Mouse (Mus musculus) lung, embryonic 14.5 days (tissue): ENCODE measurements at regions not wholly inside any gene's neighbourhood (a gene's known extent, or its start where the extent isn't known, plus 50 kb on each side); places are given as distances from the start of the nearest gene placed in this dataset.

Source experiments
- ATAC-seq: fragments of 200-750 bp; cut with Nextera tagmentation; 2 replicates; pipeline ENCODE4 v1.8.0; 2017; ENCODE audit warnings: mild to moderate bottlenecking, moderate TSS enrichment, moderate library complexity; ENCODE audit not compliant: insufficient read depth
- DNase-seq: peaks from one replicate; pipeline ENCODE4 v3.0.0-alpha.2; 2015
- H3K27ac ChIP-seq: fragments of 300-500 bp; sonication (generic); 2 replicates; pipeline ENCODE4 v1.5.1; 2014; ENCODE audit warnings: low read depth, mild to moderate bottlenecking, moderate library complexity
- H3K27me3 ChIP-seq: fragments of 300-500 bp; sonication (generic); 2 replicates; pipeline ENCODE4 v1.6.1; 2014; ENCODE audit warnings: low read length, control low read depth; ENCODE audit not compliant: insufficient read depth
- H3K36me3 ChIP-seq: fragments of 300-500 bp; sonication (generic); 2 replicates; pipeline ENCODE4 v1.6.1; 2014; ENCODE audit warnings: control low read depth; ENCODE audit not compliant: insufficient read depth
- H3K4me1 ChIP-seq: fragments of 300-500 bp; sonication (generic); 2 replicates; pipeline ENCODE4 v1.6.1; 2014; ENCODE audit warnings: antibody characterized with exemption, control low read depth; ENCODE audit not compliant: insufficient read depth
- H3K4me2 ChIP-seq: fragments of 300-500 bp; sonication (generic); 2 replicates; pipeline ENCODE4 v1.6.1; 2014; ENCODE audit warnings: mild to moderate bottlenecking
- H3K4me3 ChIP-seq: fragments of 300-500 bp; sonication (generic); 2 replicates; pipeline ENCODE4 v1.5.1; 2014; ENCODE audit warnings: low read depth, low read length
- H3K9ac ChIP-seq: fragments of 300-500 bp; sonication (generic); 2 replicates; pipeline ENCODE4 v1.6.1; 2014
- H3K9me3 ChIP-seq: fragments of 300-500 bp; sonication (generic); 2 replicates; pipeline ENCODE4 v1.6.1; 2016; ENCODE audit warnings: low read depth, low read length, control low read depth
- CTCF ChIP-seq: IDR thresholded peaks from 2 replicates; pipeline ENCODE4 v1.5.1; 2016; ENCODE audit warnings: antibody characterized with exemption, low read depth
- WGBS: fragments of 180-500 bp; shearing (Covaris S2); extraction: QIAGEN DNeasy Blood & Tissue Kit; methylation state at CpG from one replicate; pipeline ENCODE4 v1.1.7; 2014; 5-methylcytosine and 5-hydroxymethylcytosine counted together

- WGBS, result 59% methylated on average over 11 of the region's 11 CpGs
Observed at GRCm38 (mm10) chr3:153791610-153792363, 52.2 kb upstream of the Asb17 start.

GRCm38 (mm10) chr3:153792364-153792703, 51.7 kb upstream of the Asb17 start:
- whole genome bisulfite sequencing, result 78% methylated on average over 5 of the region's 5 CpGs

More at GRCm38 (mm10) chr3:153791610-153792363, 52.2 kb upstream of the Asb17 start:
- H3K9ac ChIP-seq, result no peak overlapping the region
- no peak overlapping the region for H3K4me3 ChIP-seq
- no peak for TF ChIP-seq CTCF
- H3K27me3 ChIP-seq, result no peaks in the 10 kb centered on the region
- H3K27ac ChIP-seq, result no peak overlapping the region
- no peaks in the 10 kb centered on the region for H3K4me1 ChIP-seq
- ATAC-seq (peak; percentile 79), DNase-seq (no peak)
- no peaks in the 10 kb centered on the region for H3K9me3 ChIP-seq
- H3K4me2 ChIP-seq, result no peak overlapping the region
- no peaks in the 10 kb centered on the region for H3K36me3 ChIP-seq

More at GRCm38 (mm10) chr3:153792364-153792703, 51.7 kb upstream of the Asb17 start:
- Histone ChIP-seq H3K36me3 (no peaks in the 10 kb centered on the region), H3K27ac (no peak overlapping the region), H3K4me3 (no peak overlapping the region), H3K27me3 (no peaks in the 10 kb centered on the region), H3K9ac (no peak overlapping the region), H3K4me1 (no peaks in the 10 kb centered on the region), H3K9me3 (no peaks in the 10 kb centered on the region), H3K4me2 (no peak overlapping the region)
- ATAC-seq, result no peak
- DNase-seq, result no peak
- TF ChIP-seq CTCF, result no peak
